9 mouse cellular contexts compared by ENCODE assay signal in the genomic region with DNA sequence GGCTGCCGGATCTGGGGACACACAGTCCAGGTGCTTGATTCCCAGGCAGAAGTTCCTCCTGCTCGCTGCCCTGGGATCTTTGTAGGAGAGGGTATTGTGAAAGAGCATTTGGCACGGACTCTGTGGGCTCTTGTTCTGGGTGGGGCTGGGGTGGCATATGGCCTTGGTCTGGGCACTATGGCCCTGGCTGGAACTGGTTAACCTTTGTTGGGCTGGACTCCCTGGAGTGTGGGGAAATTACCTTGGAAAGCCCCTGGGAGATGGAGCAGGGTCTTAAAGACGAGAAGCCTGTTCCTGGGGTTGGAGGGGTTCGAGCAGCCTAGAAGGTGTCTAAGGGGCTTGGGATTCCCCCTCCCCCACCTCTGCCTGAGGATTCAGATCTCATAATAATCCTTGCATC. TPM values are rescaled to one million over a fixed set of nuclear protein-coding genes. Genes with fewer than 3 reads are reported as not detected.
DNase-seq lines count a peak whose midpoint lies in the region; ATAC-seq and TF ChIP-seq lines count a peak whose summit lies in the region.
"Had no signal": no experiment of that assay in that cellular context is flagged by ENCODE, and none has a peak within 500 bp of the region (broad histone marks: within the 10 kb centered on the region; RNA-seq: fewer than 3 reads in every experiment).

No protein-coding gene starts in this region.

- peak overlapping the region; percentile 96 for H3K9ac ChIP-seq in heart, embryonic 13.5 days
- 0 out of 2 replicates have a peak overlapping the region, but pooled peaks have one; percentile 21 for H3K9ac ChIP-seq in limb, embryonic 13.5 days
- H3K9ac ChIP-seq in neural tube, embryonic 12.5 days: peak overlapping the region; percentile 85

- H3K9me3 ChIP-seq in heart, embryonic 13.5 days: no peaks in the 10 kb centered on the region
- H3K9me3 ChIP-seq in limb, embryonic 13.5 days: no peaks in the 10 kb centered on the region
- H3K9me3 ChIP-seq in neural tube, embryonic 12.5 days: no peaks in the 10 kb centered on the region

- intact Hi-C loops in heart, postnatal 10 days (cut with DNase I): no loop called here

- no peak for TF ChIP-seq POLR2A in embryonic fibroblast, embryonic 13.5 days (IDR thresholded peaks at IDR 0.05; ENCODE audit: low read depth, low read length)
- no peak for TF ChIP-seq POLR2A in kidney, adult 2 months (IDR thresholded peaks at IDR 0.05; ENCODE audit: low read depth, low read length)

- no peak for TF ChIP-seq CTCF in embryonic fibroblast, embryonic 13.5 days (IDR thresholded peaks at IDR 0.05; ENCODE audit: borderline replicate concordance, insufficient read depth, low read length)
- no peak for TF ChIP-seq CTCF in kidney, adult 2 months (conservative IDR thresholded peaks at IDR 0.05; ENCODE audit: insufficient read depth, insufficient read length, low read depth, low read length)

- H3K4me1 ChIP-seq in heart, embryonic 13.5 days: peaks cover 82% of the 10 kb centered on the region
- peaks cover 7% of the 10 kb centered on the region; the same call in 1 of the 2 replicates for H3K4me1 ChIP-seq in embryonic fibroblast, embryonic 13.5 days (ENCODE audit: control insufficient read depth, insufficient read depth, low read length)
- peaks cover 41% of the 10 kb centered on the region for H3K4me1 ChIP-seq in limb, embryonic 13.5 days
- peaks cover 68% of the 10 kb centered on the region for H3K4me1 ChIP-seq in neural tube, embryonic 12.5 days
- H3K4me1 ChIP-seq in kidney, adult 2 months (ENCODE audit: control insufficient read depth, insufficient read depth, low read length): 0 out of 2 replicates have a peak, but pooled peaks cover 4% of the 10 kb centered on the region

- H3K4me2 ChIP-seq in heart, embryonic 13.5 days: peak overlapping the region; percentile 86
- peak overlapping the region; percentile 99 for H3K4me2 ChIP-seq in limb, embryonic 13.5 days (replicated peaks)
- peak overlapping the region; percentile 90 for H3K4me2 ChIP-seq in neural tube, embryonic 12.5 days (replicated peaks)

- DNase-seq in heart, postnatal 10 days: no peak
- DNase-seq in thymus, postnatal 36 days: no peak
- DNase-seq in kidney, adult 2 months: no peak
- no peak for DNase-seq in frontal cortex, postnatal 25 days (ENCODE audit: low spot score in 2 of 2)

- peak overlapping the region; percentile 95 for H3K27ac ChIP-seq in heart, embryonic 13.5 days (replicated peaks)
- H3K27ac ChIP-seq in embryonic fibroblast, embryonic 13.5 days (ENCODE audit: insufficient read depth, low read length): no peak overlapping the region
- peak overlapping the region; percentile 15; the same call in 1 of the 2 replicates for H3K27ac ChIP-seq in limb, embryonic 13.5 days
- no peak overlapping the region for H3K27ac ChIP-seq in neural tube, embryonic 12.5 days
- H3K27ac ChIP-seq in kidney, adult 2 months (ENCODE audit: insufficient read depth, low read depth, low read length): no peak overlapping the region

- no peaks in the 10 kb centered on the region for H3K27me3 ChIP-seq in heart, embryonic 13.5 days (replicated peaks)
- H3K27me3 ChIP-seq in limb, embryonic 13.5 days: peaks cover 11% of the 10 kb centered on the region
- H3K27me3 ChIP-seq in neural tube, embryonic 12.5 days (replicated peaks): 0 out of 2 replicates have a peak, but pooled peaks cover 7% of the 10 kb centered on the region
- no peaks in the 10 kb centered on the region for H3K27me3 ChIP-seq in kidney, adult 2 months (replicated peaks; ENCODE audit: control insufficient read depth, insufficient read depth, low read length)

- H3K4me3 ChIP-seq in heart, embryonic 13.5 days: peak overlapping the region; percentile 76
- peak overlapping the region; percentile 74 for H3K4me3 ChIP-seq in embryonic fibroblast, embryonic 13.5 days (ENCODE audit: insufficient read depth, low read length)
- peak overlapping the region; percentile 65 for H3K4me3 ChIP-seq in limb, embryonic 13.5 days
- H3K4me3 ChIP-seq in neural tube, embryonic 12.5 days: peak overlapping the region; percentile 70
- H3K4me3 ChIP-seq in kidney, adult 2 months (ENCODE audit: insufficient read depth, low read depth, low read length): no peak overlapping the region
- H3K4me3 ChIP-seq: erythroblast, embryonic 14.5 days had no signal

- WGBS in heart, embryonic 13.5 days: 38% methylated on average over 5 of the region's 5 CpGs
- 55% methylated on average over 5 of the region's 5 CpGs for WGBS in limb, embryonic 13.5 days
- 48% methylated on average over 5 of the region's 5 CpGs for WGBS in neural tube, embryonic 12.5 days
- WGBS in kidney, adult 2 months: 72% methylated on average over 5 of the region's 5 CpGs

- H3K36me3 ChIP-seq in heart, embryonic 13.5 days: peaks cover 14% of the 10 kb centered on the region
- 0 out of 2 replicates have a peak, but pooled peaks cover 6% of the 10 kb centered on the region for H3K36me3 ChIP-seq in limb, embryonic 13.5 days
- H3K36me3 ChIP-seq in neural tube, embryonic 12.5 days: peaks cover 14% of the 10 kb centered on the region; the same call in 1 of the 2 replicates
- H3K36me3 ChIP-seq in kidney, adult 2 months (ENCODE audit: control insufficient read depth, insufficient read depth, low read length): no peaks in the 10 kb centered on the region

- no peak for ATAC-seq in heart, embryonic 13.5 days (ENCODE audit: extremely low read depth, insufficient number of reproducible peaks, low FRiP score, low TSS enrichment)
- no peak for ATAC-seq in limb, embryonic 13.5 days (ENCODE audit: low FRiP score, low read depth)
- no peak for ATAC-seq in neural tube, embryonic 12.5 days (ENCODE audit: low FRiP score, low read depth)

RNA-seq across cellular contexts. Expression of a gene that starts 2.0 kb away (rescaled TPM):
- polyA plus RNA-seq in heart, embryonic 13.5 days (2015; fragmentation: Nextera tagmentation; extraction: Ambion mirVana): 25.3 and 25.4 TPM in 2 replicates
- 10 to 100 TPM; 40.9 to 43.1 TPM for total RNA-seq in heart, postnatal 10 days (2021)
- 12.0 and 12.6 TPM in 2 replicates for polyA plus RNA-seq in embryonic fibroblast, embryonic 13.5 days (2011; ENCODE audit: insufficient read length, low read depth, missing spikeins)
- 14.0 and 14.5 TPM in 2 replicates for polyA plus RNA-seq in limb, embryonic 13.5 days (2015; fragmentation: Nextera tagmentation; extraction: Ambion mirVana)
- 51.6 and 60.8 TPM in 2 replicates for polyA plus RNA-seq in neural tube, embryonic 12.5 days (2016; fragmentation: Nextera tagmentation; extraction: Ambion mirVana)
- 10.4 and 11.5 TPM in 2 replicates for polyA plus RNA-seq in kidney, adult 2 months (2012; rRNA removed)

RNA-seq across cellular contexts. Expression of a gene that starts 30.2 kb away (rescaled TPM):
- 1,205 and 1,287 TPM in 2 replicates for polyA plus RNA-seq in heart, embryonic 13.5 days (2015; fragmentation: Nextera tagmentation; extraction: Ambion mirVana)
- total RNA-seq in heart, postnatal 10 days (2021): 100 to 1,000 TPM; 442 to 536 TPM
- 2,134 and 2,700 TPM in 2 replicates for polyA plus RNA-seq in embryonic fibroblast, embryonic 13.5 days (2011; ENCODE audit: insufficient read length, low read depth, missing spikeins)
- polyA plus RNA-seq in limb, embryonic 13.5 days (2015; fragmentation: Nextera tagmentation; extraction: Ambion mirVana): 1,782 and 1,939 TPM in 2 replicates
- 640 and 651 TPM in 2 replicates for polyA plus RNA-seq in neural tube, embryonic 12.5 days (2016; fragmentation: Nextera tagmentation; extraction: Ambion mirVana)
- 127 and 150 TPM in 2 replicates for polyA plus RNA-seq in kidney, adult 2 months (2012; rRNA removed)

Comparison
In these comparisons a context has a peak if more than half of its experiments do, and no peak if none do; other contexts are left out.
1. H3K27ac ChIP-seq: peak in heart, embryonic 13.5 days (single experiment) and limb, embryonic 13.5 days (single experiment); none in embryonic fibroblast, embryonic 13.5 days (single experiment), neural tube, embryonic 12.5 days (single experiment) and kidney, adult 2 months (single experiment).
2. H3K9ac ChIP-seq: peak in every context shown above with its lines; median percentile 96 in heart, embryonic 13.5 days; 85 in neural tube, embryonic 12.5 days; 21 in limb, embryonic 13.5 days.
3. Peak in every context shown above with its lines, with median percentiles within 50 percentile points of each other: H3K4me2 ChIP-seq.